16 mouse cellular contexts compared by ENCODE assay signal in genomic region chr15:88849621-88850020, GRCm38 (mm10). TPM values are rescaled to one million over a fixed set of nuclear protein-coding genes. Genes with fewer than 3 reads are reported as not detected.
DNase-seq lines count a peak whose midpoint lies in the region; ATAC-seq and TF ChIP-seq lines count a peak whose summit lies in the region.
"Had no signal": no experiment of that assay in that cellular context is flagged by ENCODE, and none has a peak within 500 bp of the region (broad histone marks: within the 10 kb centered on the region; RNA-seq: fewer than 3 reads in every experiment).

No protein-coding gene starts in this region.

- no peak for ATAC-seq in kidney, postnatal 0 days (replicated peaks; ENCODE audit: low FRiP score, low read depth)
- ATAC-seq in lung, embryonic 16.5 days (ENCODE audit: low read depth): no peak
- no peak for ATAC-seq in stomach, postnatal 0 days (ENCODE audit: low FRiP score, low TSS enrichment)

- H3K4me3 ChIP-seq in heart, embryonic 10.5 days: no peak overlapping the region
- no peak overlapping the region for H3K4me3 ChIP-seq in kidney, postnatal 0 days (replicated peaks; ENCODE audit: low read depth, low read length)
- H3K4me3 ChIP-seq in lung, embryonic 16.5 days (ENCODE audit: low read length): no peak overlapping the region
- no peak overlapping the region for H3K4me3 ChIP-seq in stomach, postnatal 0 days (ENCODE audit: low read depth, low read length)
- H3K4me3 ChIP-seq: embryonic facial prominence, embryonic 10.5 days; liver, embryonic 15.5 days; neural tube, embryonic 12.5 days had no signal

- 87% methylated on average over 2 of the region's 2 CpGs for WGBS in heart, embryonic 10.5 days
- WGBS in kidney, postnatal 0 days: 92% methylated on average over 2 of the region's 2 CpGs
- 94% methylated on average over 2 of the region's 2 CpGs for WGBS in lung, embryonic 16.5 days
- WGBS in stomach, postnatal 0 days: 86% methylated on average over 2 of the region's 2 CpGs

- no peak for TF ChIP-seq EP300 in stomach, postnatal 0 days (optimal IDR thresholded peaks at IDR 0.05)

- no peak overlapping the region for H3K9ac ChIP-seq in kidney, postnatal 0 days (ENCODE audit: low read depth, low read length)
- peak overlapping the region; percentile 54 for H3K9ac ChIP-seq in lung, embryonic 16.5 days (ENCODE audit: low read length)
- no peak overlapping the region for H3K9ac ChIP-seq in stomach, postnatal 0 days (ENCODE audit: low read length)
- H3K9ac ChIP-seq: liver, embryonic 15.5 days; neural tube, embryonic 12.5 days had no signal

- no peak for TF ChIP-seq CTCF in kidney, postnatal 0 days (IDR thresholded peaks at IDR 0.05; ENCODE audit: low read depth)
- no peak for TF ChIP-seq CTCF in stomach, postnatal 0 days (IDR thresholded peaks at IDR 0.05; ENCODE audit: low read depth)

- no peaks in the 10 kb centered on the region for H3K36me3 ChIP-seq in heart, embryonic 10.5 days
- H3K36me3 ChIP-seq in kidney, postnatal 0 days (ENCODE audit: insufficient read depth, low read length): no peaks in the 10 kb centered on the region
- H3K36me3 ChIP-seq in lung, embryonic 16.5 days (ENCODE audit: control insufficient read depth, insufficient read depth, low read length): no peaks in the 10 kb centered on the region
- H3K36me3 ChIP-seq in stomach, postnatal 0 days (ENCODE audit: control insufficient read depth, insufficient read depth, low read length): no peaks in the 10 kb centered on the region
- H3K36me3 ChIP-seq: embryonic facial prominence, embryonic 10.5 days; liver, embryonic 15.5 days; neural tube, embryonic 12.5 days had no signal

- no peaks in the 10 kb centered on the region for H3K27me3 ChIP-seq in heart, embryonic 10.5 days (ENCODE audit: insufficient read depth, poor library complexity, severe bottlenecking)
- no peaks in the 10 kb centered on the region for H3K27me3 ChIP-seq in kidney, postnatal 0 days (ENCODE audit: insufficient read depth, low read length)
- no peaks in the 10 kb centered on the region for H3K27me3 ChIP-seq in lung, embryonic 16.5 days (ENCODE audit: control insufficient read depth, insufficient read depth, low read depth, low read length)
- H3K27me3 ChIP-seq in stomach, postnatal 0 days (ENCODE audit: control insufficient read depth, insufficient read depth, low read length): no peaks in the 10 kb centered on the region
- H3K27me3 ChIP-seq: liver, embryonic 15.5 days; neural tube, embryonic 12.5 days had no signal

- H3K4me1 ChIP-seq in heart, embryonic 10.5 days: peaks cover 43% of the 10 kb centered on the region
- peaks cover 33% of the 10 kb centered on the region for H3K4me1 ChIP-seq in kidney, postnatal 0 days (replicated peaks; ENCODE audit: insufficient read depth, low read length)
- H3K4me1 ChIP-seq in lung, embryonic 16.5 days (replicated peaks; ENCODE audit: control insufficient read depth, insufficient read depth, low read length): peaks cover 33% of the 10 kb centered on the region
- peaks cover 8% of the 10 kb centered on the region for H3K4me1 ChIP-seq in stomach, postnatal 0 days (replicated peaks; ENCODE audit: control insufficient read depth, insufficient read depth)

- H3K27ac ChIP-seq in heart, embryonic 10.5 days: no peak overlapping the region
- 0 out of 2 replicates have a peak overlapping the region, but pooled peaks have one; percentile 88 for H3K27ac ChIP-seq in kidney, postnatal 0 days
- peak overlapping the region; percentile 99 for H3K27ac ChIP-seq in lung, embryonic 16.5 days (ENCODE audit: low read length)
- peak overlapping the region; percentile 95 for H3K27ac ChIP-seq in stomach, postnatal 0 days (replicated peaks)
- H3K27ac ChIP-seq: neural tube, embryonic 12.5 days had no signal

- H3K4me2 ChIP-seq in kidney, postnatal 0 days (ENCODE audit: low read length): no peak overlapping the region
- no peak overlapping the region for H3K4me2 ChIP-seq in lung, embryonic 16.5 days (ENCODE audit: low read depth, low read length)
- no peak overlapping the region for H3K4me2 ChIP-seq in stomach, postnatal 0 days (replicated peaks; ENCODE audit: low read depth)
- H3K4me2 ChIP-seq: liver, embryonic 15.5 days; midbrain, embryonic 11.5 days; neural tube, embryonic 12.5 days had no signal

- DNase-seq in heart, adult 11 months: peak; percentile 93
- DNase-seq in heart, embryonic 10.5 days (ENCODE audit: low spot score): no peak
- no peak for DNase-seq in kidney, postnatal 0 days (ENCODE audit: low spot score)
- DNase-seq in kidney, adult 18-20 months: no peak
- DNase-seq in lung, postnatal 25 days (ENCODE audit: low spot score): no peak
- DNase-seq in stomach, postnatal 0 days (ENCODE audit: low spot score): no peak
- no peak for DNase-seq in retina, embryonic 14.5 days (ENCODE audit: low spot score)
- DNase-seq: adrenal gland, postnatal 14 days; cerebellum, adult 18-20 months; kidney, postnatal 14 days; spleen, adult 18-20 months had no signal

- no peaks in the 10 kb centered on the region for H3K9me3 ChIP-seq in heart, embryonic 10.5 days
- no peaks in the 10 kb centered on the region for H3K9me3 ChIP-seq in kidney, postnatal 0 days (replicated peaks; ENCODE audit: low read length)
- H3K9me3 ChIP-seq in lung, embryonic 16.5 days (ENCODE audit: control insufficient read depth, low read length): no peaks in the 10 kb centered on the region
- no peaks in the 10 kb centered on the region for H3K9me3 ChIP-seq in stomach, postnatal 0 days (ENCODE audit: control insufficient read depth, low read length)
- H3K9me3 ChIP-seq: embryonic facial prominence, embryonic 10.5 days; liver, embryonic 15.5 days; neural tube, embryonic 12.5 days had no signal

RNA-seq across cellular contexts. Expression of gene Pim3, which starts 12.4 kb away (rescaled TPM):
- polyA plus RNA-seq in heart, embryonic 10.5 days (2016; fragmentation: Nextera tagmentation; extraction: Ambion mirVana): 68.1 and 73.7 TPM in 2 replicates
- 83.4 and 88.6 TPM in 2 replicates for polyA plus RNA-seq in kidney, postnatal 0 days (2015; fragmentation: Nextera tagmentation; extraction: Ambion mirVana)
- polyA plus RNA-seq in lung, embryonic 16.5 days (2015; fragmentation: Nextera tagmentation; extraction: Ambion mirVana): 64.1 and 68.0 TPM in 2 replicates
- polyA plus RNA-seq in stomach, postnatal 0 days (2015; fragmentation: Nextera tagmentation; extraction: Ambion mirVana): 63.6 and 69.4 TPM in 2 replicates

RNA-seq across cellular contexts. Expression of gene Creld2, which starts 30.2 kb away (rescaled TPM):
- 98.6 and 126 TPM in 2 replicates for polyA plus RNA-seq in heart, embryonic 10.5 days (2016; fragmentation: Nextera tagmentation; extraction: Ambion mirVana)
- 79.0 and 89.8 TPM in 2 replicates for polyA plus RNA-seq in kidney, postnatal 0 days (2015; fragmentation: Nextera tagmentation; extraction: Ambion mirVana)
- 99.5 and 110 TPM in 2 replicates for polyA plus RNA-seq in lung, embryonic 16.5 days (2015; fragmentation: Nextera tagmentation; extraction: Ambion mirVana)
- 89.3 and 93.2 TPM in 2 replicates for polyA plus RNA-seq in stomach, postnatal 0 days (2015; fragmentation: Nextera tagmentation; extraction: Ambion mirVana)

RNA-seq across cellular contexts. Expression of gene Alg12, which starts 30.5 kb away (rescaled TPM):
- 14.6 and 15.2 TPM in 2 replicates for polyA plus RNA-seq in heart, embryonic 10.5 days (2016; fragmentation: Nextera tagmentation; extraction: Ambion mirVana)
- 9.8 and 11.2 TPM in 2 replicates for polyA plus RNA-seq in kidney, postnatal 0 days (2015; fragmentation: Nextera tagmentation; extraction: Ambion mirVana)
- 13.5 and 14.4 TPM in 2 replicates for polyA plus RNA-seq in lung, embryonic 16.5 days (2015; fragmentation: Nextera tagmentation; extraction: Ambion mirVana)
- 8.2 and 9.3 TPM in 2 replicates for polyA plus RNA-seq in stomach, postnatal 0 days (2015; fragmentation: Nextera tagmentation; extraction: Ambion mirVana)
